Mouse (Mus musculus): Measurements from ENCODE around the gene Pknox1. TPM values are rescaled to one million over a fixed set of nuclear protein-coding genes. Genes with fewer than 3 reads are reported as not detected.

Gene Pknox1
- polyA plus RNA-seq, 1 experiment from 2014 or later: 29.0 TPM

GRCm38 (mm10) chr17:31642331-31642730 is 77.8 kb downstream of the Pknox1 start:
- Histone ChIP-seq H3K36me3 (ENCODE audit: control insufficient read depth, insufficient read depth, low read length) (peaks cover 8% of the 10 kb centered on the region), H3K4me1 (replicated peaks; ENCODE audit: control insufficient read depth, insufficient read depth, low read length) (no peaks in the 10 kb centered on the region), H3K9me3 (ENCODE audit: control insufficient read depth, low read length) (no peaks in the 10 kb centered on the region), H3K4me2 (replicated peaks; ENCODE audit: low read depth, low read length) (no peak overlapping the region), H3K27ac (ENCODE audit: low read depth, low read length) (no peak overlapping the region), H3K9ac (ENCODE audit: low read depth, low read length) (no peak overlapping the region), H3K4me3 (ENCODE audit: low read depth, low read length) (no peak overlapping the region), H3K27me3 (ENCODE audit: control insufficient read depth, insufficient read depth, low read length) (no peaks in the 10 kb centered on the region)
- DNase-seq (ENCODE audit: low spot score) (no peak), ATAC-seq (ENCODE audit: low FRiP score) (no peak)
- WGBS: 49% methylated on average over 8 of the region's 8 CpGs

- no peak overlapping the region for H3K4me3 ChIP-seq (ENCODE audit: low read depth, low read length)
- H3K4me1 ChIP-seq (replicated peaks; ENCODE audit: control insufficient read depth, insufficient read depth, low read length): no peaks in the 10 kb centered on the region
- no peaks in the 10 kb centered on the region for H3K9me3 ChIP-seq (ENCODE audit: control insufficient read depth, low read length)
- no peak overlapping the region for H3K9ac ChIP-seq (ENCODE audit: low read depth, low read length)
- WGBS: 67% methylated on average over 4 of the region's 4 CpGs
- ATAC-seq (ENCODE audit: low FRiP score) (no peak), DNase-seq (ENCODE audit: low spot score) (no peak)
- peaks cover 14% of the 10 kb centered on the region for H3K36me3 ChIP-seq (ENCODE audit: control insufficient read depth, insufficient read depth, low read length)
- H3K27me3 ChIP-seq (ENCODE audit: control insufficient read depth, insufficient read depth, low read length): no peaks in the 10 kb centered on the region
- H3K4me2 ChIP-seq (replicated peaks; ENCODE audit: low read depth, low read length): no peak overlapping the region
- H3K27ac ChIP-seq (ENCODE audit: low read depth, low read length): no peak overlapping the region
Measured at GRCm38 (mm10) chr17:31642913-31643312, 78.4 kb downstream of the Pknox1 start.

- H3K9ac ChIP-seq (ENCODE audit: low read depth, low read length): no peak overlapping the region
- no peak overlapping the region for H3K4me3 ChIP-seq (ENCODE audit: low read depth, low read length)
- no peaks in the 10 kb centered on the region for H3K27me3 ChIP-seq (ENCODE audit: control insufficient read depth, insufficient read depth, low read length)
- ATAC-seq (ENCODE audit: low FRiP score) (no peak), DNase-seq (ENCODE audit: low spot score) (no peak)
- no peak overlapping the region for H3K27ac ChIP-seq (ENCODE audit: low read depth, low read length)
- 96% methylated on average over 5 of the region's 5 CpGs for whole genome bisulfite sequencing
- H3K4me1 ChIP-seq (replicated peaks; ENCODE audit: control insufficient read depth, insufficient read depth, low read length): no peaks in the 10 kb centered on the region
- no peak overlapping the region for H3K4me2 ChIP-seq (replicated peaks; ENCODE audit: low read depth, low read length)
- no peaks in the 10 kb centered on the region for H3K9me3 ChIP-seq (ENCODE audit: control insufficient read depth, low read length)
- peaks cover 26% of the 10 kb centered on the region for H3K36me3 ChIP-seq (ENCODE audit: control insufficient read depth, insufficient read depth, low read length)
Measured at GRCm38 (mm10) chr17:31646199-31647002, 81.9 kb downstream of the Pknox1 start.

GRCm38 (mm10) chr17:31652152-31652551 is 87.6 kb downstream of the Pknox1 start:
- H3K27me3 ChIP-seq (ENCODE audit: control insufficient read depth, insufficient read depth, low read length): no peaks in the 10 kb centered on the region
- no peak overlapping the region for H3K4me3 ChIP-seq (ENCODE audit: low read depth, low read length)
- H3K9ac ChIP-seq (ENCODE audit: low read depth, low read length): no peak overlapping the region
- no peaks in the 10 kb centered on the region for H3K9me3 ChIP-seq (ENCODE audit: control insufficient read depth, low read length)
- peaks cover 30% of the 10 kb centered on the region for H3K36me3 ChIP-seq (ENCODE audit: control insufficient read depth, insufficient read depth, low read length)
- H3K4me1 ChIP-seq (replicated peaks; ENCODE audit: control insufficient read depth, insufficient read depth, low read length): peaks cover under 1% of the 10 kb centered on the region; the same call in 1 of the 2 replicates
- H3K4me2 ChIP-seq (replicated peaks; ENCODE audit: low read depth, low read length): no peak overlapping the region
- DNase-seq (ENCODE audit: low spot score): no peak
- ATAC-seq (ENCODE audit: low FRiP score): no peak
- H3K27ac ChIP-seq (ENCODE audit: low read depth, low read length): no peak overlapping the region
- 93% methylated on average over 14 of the region's 14 CpGs for WGBS

- H3K36me3 ChIP-seq (ENCODE audit: control insufficient read depth, insufficient read depth, low read length): peaks cover 24% of the 10 kb centered on the region
- H3K9ac ChIP-seq (ENCODE audit: low read depth, low read length): no peak overlapping the region
- H3K27ac ChIP-seq (ENCODE audit: low read depth, low read length): no peak overlapping the region
- 88% methylated on average over 6 of the region's 6 CpGs for WGBS
- no peak for DNase-seq (ENCODE audit: low spot score)
- no peaks in the 10 kb centered on the region for H3K27me3 ChIP-seq (ENCODE audit: control insufficient read depth, insufficient read depth, low read length)
- ATAC-seq (ENCODE audit: low FRiP score): no peak
- H3K4me2 ChIP-seq (replicated peaks; ENCODE audit: low read depth, low read length): no peak overlapping the region
- H3K4me1 ChIP-seq (replicated peaks; ENCODE audit: control insufficient read depth, insufficient read depth, low read length): peaks cover 2% of the 10 kb centered on the region; the same call in 1 of the 2 replicates
- no peaks in the 10 kb centered on the region for H3K9me3 ChIP-seq (ENCODE audit: control insufficient read depth, low read length)
- H3K4me3 ChIP-seq (ENCODE audit: low read depth, low read length): no peak overlapping the region
Measured at GRCm38 (mm10) chr17:31653277-31653676, 88.7 kb downstream of the Pknox1 start.

- Histone ChIP-seq H3K4me2 (replicated peaks; ENCODE audit: low read depth, low read length) (no peak overlapping the region), H3K27me3 (ENCODE audit: control insufficient read depth, insufficient read depth, low read length) (no peaks in the 10 kb centered on the region), H3K9ac (ENCODE audit: low read depth, low read length) (no peak overlapping the region), H3K4me3 (ENCODE audit: low read depth, low read length) (no peak overlapping the region), H3K27ac (ENCODE audit: low read depth, low read length) (no peak overlapping the region), H3K36me3 (ENCODE audit: control insufficient read depth, insufficient read depth, low read length) (peaks cover 23% of the 10 kb centered on the region), H3K4me1 (replicated peaks; ENCODE audit: control insufficient read depth, insufficient read depth, low read length) (peaks cover 2% of the 10 kb centered on the region; the same call in 1 of the 2 replicates), H3K9me3 (ENCODE audit: control insufficient read depth, low read length) (no peaks in the 10 kb centered on the region)
- DNase-seq (ENCODE audit: low spot score) (no peak), ATAC-seq (ENCODE audit: low FRiP score) (no peak)
- WGBS: 77% methylated on average over 4 of the region's 4 CpGs
Measured at GRCm38 (mm10) chr17:31655366-31655765, 90.8 kb downstream of the Pknox1 start.

GRCm38 (mm10) chr17:31656682-31657081 is 92.1 kb downstream of the Pknox1 start:
- H3K9ac ChIP-seq (ENCODE audit: low read depth, low read length): no peak overlapping the region
- H3K36me3 ChIP-seq (ENCODE audit: control insufficient read depth, insufficient read depth, low read length): peaks cover 12% of the 10 kb centered on the region
- DNase-seq (ENCODE audit: low spot score) (no peak), ATAC-seq (ENCODE audit: low FRiP score) (no peak)
- H3K4me3 ChIP-seq (ENCODE audit: low read depth, low read length): no peak overlapping the region
- H3K4me2 ChIP-seq (replicated peaks; ENCODE audit: low read depth, low read length): no peak overlapping the region
- no peak overlapping the region for H3K27ac ChIP-seq (ENCODE audit: low read depth, low read length)
- peaks cover 2% of the 10 kb centered on the region; the same call in 1 of the 2 replicates for H3K4me1 ChIP-seq (replicated peaks; ENCODE audit: control insufficient read depth, insufficient read depth, low read length)
- no peaks in the 10 kb centered on the region for H3K9me3 ChIP-seq (ENCODE audit: control insufficient read depth, low read length)
- 89% methylated on average over 5 of the region's 5 CpGs for WGBS
- H3K27me3 ChIP-seq (ENCODE audit: control insufficient read depth, insufficient read depth, low read length): no peaks in the 10 kb centered on the region

Measured in hindbrain, embryonic 11.5 days (tissue).